Mouse (Mus musculus): ENCODE measurements at regions not wholly inside any gene's neighbourhood (a gene's known extent, or its start where the extent isn't known, plus 50 kb on each side); places are given as distances from the start of the nearest gene placed in this dataset.

- Histone ChIP-seq H3K9me3 (no peaks in the 10 kb centered on the region), H3K9ac (no peak overlapping the region), H3K4me3 (no peak overlapping the region), H3K36me3 (no peaks in the 10 kb centered on the region), H3K4me2 (no peak overlapping the region), H3K27me3 (no peaks in the 10 kb centered on the region), H3K27ac (no peak overlapping the region), H3K4me1 (replicated peaks) (no peaks in the 10 kb centered on the region)
- no peak for ATAC-seq (ENCODE audit: low FRiP score)
- WGBS, result 76% methylated on average over 21 of the region's 21 CpGs
Measured at GRCm38 (mm10) chr6:67088741-67089455, 51.6 kb upstream of the Gadd45a start.

GRCm38 (mm10) chr6:67087837-67088440 is 50.7 kb upstream of the Gadd45a start:
- H3K27me3 ChIP-seq, result no peaks in the 10 kb centered on the region
- no peaks in the 10 kb centered on the region for H3K4me1 ChIP-seq (replicated peaks)
- H3K9me3 ChIP-seq, result no peaks in the 10 kb centered on the region
- ATAC-seq (ENCODE audit: low FRiP score), result no peak
- no peak overlapping the region for H3K4me3 ChIP-seq
- no peak overlapping the region for H3K27ac ChIP-seq
- 79% methylated on average over 5 of the region's 5 CpGs for WGBS
- no peaks in the 10 kb centered on the region for H3K36me3 ChIP-seq
- no peak overlapping the region for H3K9ac ChIP-seq
- H3K4me2 ChIP-seq, result no peak overlapping the region

GRCm38 (mm10) chr6:67087393-67087792 is 50.1 kb upstream of the Gadd45a start:
- Histone ChIP-seq H3K4me1 (replicated peaks) (no peaks in the 10 kb centered on the region), H3K36me3 (no peaks in the 10 kb centered on the region), H3K9ac (no peak overlapping the region), H3K4me3 (no peak overlapping the region), H3K4me2 (no peak overlapping the region), H3K27ac (no peak overlapping the region), H3K27me3 (no peaks in the 10 kb centered on the region), H3K9me3 (no peaks in the 10 kb centered on the region)
- 54% methylated on average over 3 of the region's 3 CpGs for WGBS
- ATAC-seq (ENCODE audit: low FRiP score), result no peak
